Mouse (Mus musculus): ENCODE results near the gene Armh2.

GRCm38 (mm10) chr13:24729128-24729527 lies 11.9 kb upstream of the Armh2 start:
- TF ChIP-seq POLR2A (IDR thresholded peaks at IDR 0.05; ENCODE audit: control insufficient read depth in 1 of 2, insufficient read depth in 1 of 2, low read depth in 1 of 2, low read length in 2 of 2, poor library complexity in 1 of 2) (no peak), POLR2AphosphoS2 (IDR thresholded peaks at IDR 0.05; ENCODE audit: low read length) (no peak), E2F4 (IDR thresholded peaks at IDR 0.05; ENCODE audit: borderline replicate concordance, low read depth, low read length) (no peak), GABPA (IDR thresholded peaks at IDR 0.05; ENCODE audit: low read depth, low read length) (no peak), SMC3 (IDR thresholded peaks at IDR 0.05; ENCODE audit: low read depth, low read length) (no peak), CTCF (IDR thresholded peaks at IDR 0.05 in 2 of 3, conservative IDR thresholded peaks at IDR 0.05 in 1 of 3; ENCODE audit: control insufficient read depth in 1 of 3, insufficient read depth in 1 of 3, low read depth in 2 of 3, low read length in 3 of 3, poor library complexity in 1 of 3, severe bottlenecking in 1 of 3) (no peak), MYC (IDR thresholded peaks at IDR 0.05; ENCODE audit: low read depth, low read length) (no peak), MAX (IDR thresholded peaks at IDR 0.05; ENCODE audit: low read length) (no peak), SIN3A (IDR thresholded peaks at IDR 0.05; ENCODE audit: low read length) (no peak), NELFE (IDR thresholded peaks at IDR 0.05; ENCODE audit: low read depth, low read length) (no peak), POLR2AphosphoS5 (IDR thresholded peaks at IDR 0.05; ENCODE audit: borderline replicate concordance, low read depth, low read length) (no peak), EP300 (IDR thresholded peaks at IDR 0.05; ENCODE audit: low read depth in 1 of 2, low read length in 2 of 2) (no peak), GATA1 (IDR thresholded peaks at IDR 0.05; ENCODE audit: low read depth, low read length) (no peak)
